Mouse (Mus musculus) cerebellum, adult 2 months (tissue): ENCODE data around the gene Atp9a. TPM values are rescaled to one million over a fixed set of nuclear protein-coding genes. Genes with fewer than 3 reads are reported as not detected.

Experiments
- DNase-seq, 2 experiments: peaks; one replicate each; pipeline ENCODE4 v3.0.0; 2021
- H3K27ac ChIP-seq: fragments of 200-500 bp; 2 replicates; pipeline ENCODE4 v1.5.1; 2012; ENCODE audit warnings: low read length, control low read depth, inconsistent platforms; ENCODE audit not compliant: insufficient read depth
- H3K27me3 ChIP-seq: fragments of 200-500 bp; 2 replicates; pipeline ENCODE4 v1.6.1; 2012; ENCODE audit warnings: inconsistent platforms, mild to moderate bottlenecking, low read length, moderate library complexity; ENCODE audit not compliant: control insufficient read depth, insufficient read depth
- H3K4me1 ChIP-seq: fragments of 200-500 bp; 2 replicates; pipeline ENCODE4 v1.6.1; 2011; ENCODE audit warnings: low read length; ENCODE audit not compliant: control insufficient read depth, insufficient read depth
- H3K4me3 ChIP-seq: fragments of 200-500 bp; replicated peaks from 2 replicates; pipeline ENCODE3; 2011; ENCODE audit warnings: mild to moderate bottlenecking, low read depth, low read length, control low read depth; ENCODE audit not compliant: insufficient read depth
- CTCF ChIP-seq: fragments of 200-500 bp; IDR thresholded peaks from 2 replicates; pipeline ENCODE4 v1.5.1; 2011; ENCODE audit warnings: low read depth, mild to moderate bottlenecking, control low read depth, low read length, moderate library complexity, borderline replicate concordance; ENCODE audit not compliant: insufficient read depth
- POLR2A ChIP-seq: fragments of 200-500 bp; IDR thresholded peaks from 2 replicates; pipeline ENCODE4 v1.6.1; 2011; ENCODE audit warnings: low read length, control low read depth, borderline replicate concordance; ENCODE audit not compliant: insufficient read depth
- WGBS: fragments of 180-500 bp; shearing (Covaris S2); methylation state at CpG from one replicate; pipeline ENCODE4 v1.1.7; 2018; 5-methylcytosine and 5-hydroxymethylcytosine counted together
- polyA plus RNA-seq: library from polyadenylated mRNA; depleted of rRNA; stranded (reverse); fragments of >200 nt; gene quantifications from 2 replicates; pipeline ENCODE4 v1.2.3, GENCODE M21; 2012

Atp9a gene
- polyA plus RNA-seq, 1 experiment = 321 TPM

DNA sequence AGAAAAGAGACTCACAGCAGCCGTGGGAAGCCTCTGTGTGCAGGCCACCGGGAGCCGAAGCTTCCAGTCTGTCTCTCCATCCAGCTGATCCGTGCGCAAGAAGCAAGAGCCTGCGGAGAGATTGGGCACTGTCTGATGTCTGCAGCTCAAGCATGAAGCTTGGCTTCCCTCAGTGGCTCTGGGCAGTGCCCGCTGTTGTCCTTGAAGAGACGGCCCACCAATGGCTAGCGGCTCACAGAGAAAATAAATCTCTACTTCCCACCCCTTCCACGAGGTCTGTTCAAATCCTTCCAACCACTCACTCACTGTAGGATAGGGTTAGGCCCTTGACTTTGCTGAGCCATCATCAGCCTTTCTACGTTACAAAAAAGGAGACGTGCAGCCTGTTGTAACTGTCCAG lies 54.9 kb downstream of the Atp9a start:
- peak overlapping the region; percentile 19; the same call in 1 of the 2 replicates for H3K27ac ChIP-seq
- DNase-seq = no peak
- no peaks in the 10 kb centered on the region for H3K27me3 ChIP-seq
- TF ChIP-seq CTCF = no peak
- TF ChIP-seq POLR2A = no peak
- H3K4me1 ChIP-seq = peaks cover 36% of the 10 kb centered on the region
- no peak overlapping the region for H3K4me3 ChIP-seq
- 25% methylated on average over 12 of the region's 12 CpGs for WGBS

- H3K4me3 ChIP-seq = no peak overlapping the region
- H3K27ac ChIP-seq = 0 out of 2 replicates have a peak overlapping the region, but pooled peaks have one; percentile 32
- TF ChIP-seq CTCF = no peak
- TF ChIP-seq POLR2A = no peak
- peaks cover 35% of the 10 kb centered on the region for H3K4me1 ChIP-seq
- DNase-seq = peak; percentile 31 to 53
- 21% methylated on average over 9 of the region's 9 CpGs for WGBS
- H3K27me3 ChIP-seq = no peaks in the 10 kb centered on the region
Measured at GRCm38 (mm10) chr2:168685909-168686308, 56.3 kb downstream of the Atp9a start.

DNA sequence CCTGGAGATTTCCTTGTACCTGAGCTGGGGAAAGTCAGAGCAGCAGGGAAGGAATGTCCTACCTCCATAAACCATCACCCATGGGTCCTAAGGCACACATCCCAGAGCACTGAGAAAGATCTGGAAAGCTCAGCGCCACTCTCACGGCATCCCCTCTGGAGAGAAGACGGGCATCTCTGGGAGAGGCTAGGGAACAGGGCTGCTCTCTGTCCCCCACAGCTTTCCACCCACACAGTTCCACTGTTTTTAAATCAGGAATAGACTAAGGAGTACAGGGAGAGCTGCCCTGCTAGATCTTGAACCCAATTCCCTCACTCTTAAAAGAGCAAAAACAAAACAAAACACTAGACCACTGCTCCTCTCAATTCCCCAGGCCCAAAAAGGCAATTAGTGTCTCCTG lies 57.5 kb downstream of the Atp9a start:
- WGBS = 22% methylated on average over 3 of the region's 3 CpGs
- TF ChIP-seq CTCF = no peak
- no peak for TF ChIP-seq POLR2A
- peak in 1 of 2 experiments; percentile 28 for DNase-seq
- H3K4me3 ChIP-seq = no peak overlapping the region
- peak overlapping the region; percentile 80 for H3K27ac ChIP-seq
- H3K4me1 ChIP-seq = peaks cover 37% of the 10 kb centered on the region
- no peaks in the 10 kb centered on the region for H3K27me3 ChIP-seq

DNA sequence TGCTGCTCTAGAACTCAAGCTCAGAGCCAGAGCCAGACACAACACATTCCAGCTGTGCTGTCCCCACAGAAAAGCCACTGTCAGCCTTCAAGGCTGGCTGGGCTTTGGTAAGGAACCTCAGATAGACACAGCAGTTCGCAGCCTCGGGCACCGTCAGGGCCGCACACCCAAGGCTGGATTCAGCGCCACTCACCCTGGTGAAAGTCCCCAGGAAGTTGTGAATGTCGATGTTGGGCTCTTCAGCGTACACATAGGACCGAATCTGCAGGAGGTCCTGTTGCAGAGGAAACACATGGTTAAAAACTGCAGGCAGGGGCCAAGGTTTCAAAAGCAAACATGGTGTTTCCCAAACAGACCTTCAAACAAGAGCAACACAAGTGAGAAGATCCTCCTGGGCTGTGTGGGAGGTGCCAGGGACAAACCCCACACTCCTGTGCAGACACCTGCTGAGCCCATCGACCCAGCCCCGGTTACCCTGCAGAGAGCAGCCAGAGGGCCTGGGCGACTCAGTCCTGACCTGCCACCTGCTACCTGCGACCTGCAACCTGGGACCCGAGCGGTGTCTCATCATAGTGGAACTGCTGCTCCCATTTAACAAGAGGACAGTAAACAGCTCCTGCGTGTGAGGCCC lies 58.6 kb downstream of the Atp9a start:
- no peak for TF ChIP-seq POLR2A
- no peak for TF ChIP-seq CTCF
- H3K4me1 ChIP-seq = peaks cover 46% of the 10 kb centered on the region
- peak overlapping the region; percentile 72 for H3K27ac ChIP-seq
- WGBS = 27% methylated on average over 15 of the region's 15 CpGs
- H3K4me3 ChIP-seq = no peak overlapping the region
- peak in 1 of 2 experiments; percentile 41 for DNase-seq
- no peaks in the 10 kb centered on the region for H3K27me3 ChIP-seq

DNA sequence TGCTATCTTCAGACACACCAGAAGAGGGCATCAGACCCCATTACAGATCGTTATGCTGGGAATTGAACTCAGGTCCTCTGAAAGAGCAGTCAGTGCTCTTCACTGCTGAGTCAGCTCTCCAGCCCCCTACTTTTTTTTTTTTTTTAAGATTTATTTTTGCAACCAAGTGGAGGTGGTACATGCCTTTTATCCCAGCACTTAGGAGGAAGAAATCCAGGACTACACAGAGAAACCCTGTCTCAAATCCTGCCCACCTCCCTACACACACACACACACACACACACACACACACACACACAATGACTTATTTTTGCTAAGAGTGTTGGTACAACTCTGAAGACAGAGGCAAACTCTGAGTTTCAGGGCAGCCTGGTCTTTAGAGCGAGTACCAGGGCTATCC lies 59.5 kb downstream of the Atp9a start:
- no peak for DNase-seq
- TF ChIP-seq CTCF (no peak), POLR2A (no peak)
- H3K27ac ChIP-seq = no peak overlapping the region
- WGBS = 87% methylated on average over 2 of the region's 2 CpGs
- H3K4me3 ChIP-seq = no peak overlapping the region
- H3K4me1 ChIP-seq = peaks cover 54% of the 10 kb centered on the region
- no peaks in the 10 kb centered on the region for H3K27me3 ChIP-seq

DNA sequence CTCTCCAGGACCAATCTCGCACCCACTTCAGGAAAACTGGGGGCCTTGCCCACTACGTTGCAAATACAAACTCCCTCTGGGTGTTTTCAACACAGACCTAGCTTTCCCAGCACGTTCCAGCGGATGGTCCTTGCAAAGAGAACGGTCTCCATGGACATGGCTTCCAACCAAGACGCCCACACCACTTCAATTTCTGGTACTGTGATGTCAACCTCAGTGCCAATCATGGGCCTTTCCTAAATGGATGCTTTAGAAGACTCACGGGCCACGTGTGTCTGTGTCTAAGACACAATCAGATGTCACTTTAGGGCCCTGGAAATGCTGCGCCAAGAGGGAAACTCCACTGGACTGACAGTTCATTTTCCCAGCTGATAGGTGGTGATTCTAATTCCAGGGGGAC lies 60.7 kb downstream of the Atp9a start:
- Histone ChIP-seq H3K4me1 (peaks cover 55% of the 10 kb centered on the region), H3K4me3 (no peak overlapping the region), H3K27ac (no peak overlapping the region), H3K27me3 (no peaks in the 10 kb centered on the region)
- WGBS = 80% methylated on average over 9 of the region's 9 CpGs
- DNase-seq = no peak
- TF ChIP-seq POLR2A (no peak), CTCF (no peak)

- TF ChIP-seq CTCF (peak; percentile 66; the same call in 1 of the 2 replicates), POLR2A (no peak)
- no peak for DNase-seq
- peak overlapping the region; percentile 89 for H3K27ac ChIP-seq
- H3K4me3 ChIP-seq = no peak overlapping the region
- WGBS = 21% methylated on average over 19 of the region's 19 CpGs
- H3K27me3 ChIP-seq = no peaks in the 10 kb centered on the region
- H3K4me1 ChIP-seq = peaks cover 57% of the 10 kb centered on the region
Measured at GRCm38 (mm10) chr2:168679381-168680199, 62.6 kb downstream of the Atp9a start.

DNA sequence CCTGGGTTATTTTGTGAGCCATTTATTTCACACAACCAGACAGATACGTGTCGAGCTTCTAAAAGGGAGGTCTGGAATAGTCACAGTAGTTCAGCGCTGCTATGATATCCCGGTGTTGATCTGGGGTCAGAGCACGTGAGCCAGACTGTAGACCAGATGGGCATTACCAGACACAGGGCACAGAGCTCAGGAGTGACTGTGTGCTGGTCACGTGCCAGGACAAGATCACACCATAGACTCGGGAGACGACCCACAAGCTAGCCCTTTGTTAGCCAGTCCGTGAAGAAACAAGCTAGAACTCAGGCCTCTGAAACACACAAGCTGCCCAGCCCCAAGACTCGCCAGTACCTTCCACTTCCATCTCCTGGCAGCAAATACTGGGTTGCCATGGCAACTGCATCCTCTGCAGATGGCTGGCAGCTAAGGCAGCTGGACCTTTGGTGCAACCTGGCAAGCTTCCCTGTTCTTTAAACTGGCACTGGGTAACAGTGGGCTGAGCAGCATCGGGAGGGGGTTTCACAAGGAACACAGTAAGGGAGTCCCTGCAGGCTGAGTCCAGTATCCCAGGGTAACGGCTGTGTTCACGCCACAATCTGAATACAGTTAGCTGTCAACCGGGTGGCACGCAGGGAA lies 63.4 kb downstream of the Atp9a start:
- DNase-seq = peak; percentile 85 to 90
- Histone ChIP-seq H3K27me3 (no peaks in the 10 kb centered on the region), H3K27ac (peak overlapping the region; percentile 89), H3K4me3 (no peak overlapping the region), H3K4me1 (peaks cover 56% of the 10 kb centered on the region)
- TF ChIP-seq CTCF (no peak), POLR2A (no peak)
- WGBS = 4% methylated on average over 15 of the region's 15 CpGs
